Mouse (Mus musculus): ENCODE measurements around the gene Tyro3. TPM values are rescaled to one million over a fixed set of nuclear protein-coding genes. Genes with fewer than 3 reads are reported as not detected.

The Tyro3 gene
- polyA plus RNA-seq, 1 experiment from 2014 or later = 26.7 TPM

- Histone ChIP-seq H3K9ac (no peak overlapping the region), H3K4me3 (replicated peaks; ENCODE audit: low read length) (no peak overlapping the region), H3K27me3 (ENCODE audit: control insufficient read depth, insufficient read depth, low read length) (peaks cover 8% of the 10 kb centered on the region; the same call in 1 of the 2 replicates), H3K4me2 (replicated peaks) (no peak overlapping the region), H3K4me1 (replicated peaks; ENCODE audit: control insufficient read depth, insufficient read depth, low read length) (peaks cover 41% of the 10 kb centered on the region; the same call in 1 of the 2 replicates), H3K9me3 (ENCODE audit: control insufficient read depth, low read length) (no peaks in the 10 kb centered on the region), H3K36me3 (replicated peaks; ENCODE audit: control insufficient read depth, insufficient read depth) (0 out of 2 replicates have a peak, but pooled peaks cover 14% of the 10 kb centered on the region), H3K27ac (no peak overlapping the region)
- DNase-seq (ENCODE audit: low spot score) = no peak
- ATAC-seq (ENCODE audit: low FRiP score) = peak; percentile 46
- WGBS = 23% methylated on average over 10 of the region's 10 CpGs
Measured at GRCm38 (mm10) chr2:119802767-119803617, 5.5 kb downstream of the Tyro3 start.

GRCm38 (mm10) chr2:119803618-119804274 lies 6.2 kb downstream of the Tyro3 start:
- 0 out of 2 replicates have a peak, but pooled peaks cover 3% of the 10 kb centered on the region for H3K27me3 ChIP-seq (ENCODE audit: control insufficient read depth, insufficient read depth, low read length)
- ATAC-seq (ENCODE audit: low FRiP score) = no peak
- DNase-seq (ENCODE audit: low spot score) = no peak
- no peak overlapping the region for H3K4me2 ChIP-seq (replicated peaks)
- H3K9me3 ChIP-seq (ENCODE audit: control insufficient read depth, low read length) = no peaks in the 10 kb centered on the region
- 12% methylated on average over 6 of the region's 6 CpGs for WGBS
- peaks cover 41% of the 10 kb centered on the region; the same call in 1 of the 2 replicates for H3K4me1 ChIP-seq (replicated peaks; ENCODE audit: control insufficient read depth, insufficient read depth, low read length)
- no peak overlapping the region for H3K9ac ChIP-seq
- H3K36me3 ChIP-seq (replicated peaks; ENCODE audit: control insufficient read depth, insufficient read depth) = 0 out of 2 replicates have a peak, but pooled peaks cover 16% of the 10 kb centered on the region
- no peak overlapping the region for H3K4me3 ChIP-seq (replicated peaks; ENCODE audit: low read length)
- no peak overlapping the region for H3K27ac ChIP-seq

DNA sequence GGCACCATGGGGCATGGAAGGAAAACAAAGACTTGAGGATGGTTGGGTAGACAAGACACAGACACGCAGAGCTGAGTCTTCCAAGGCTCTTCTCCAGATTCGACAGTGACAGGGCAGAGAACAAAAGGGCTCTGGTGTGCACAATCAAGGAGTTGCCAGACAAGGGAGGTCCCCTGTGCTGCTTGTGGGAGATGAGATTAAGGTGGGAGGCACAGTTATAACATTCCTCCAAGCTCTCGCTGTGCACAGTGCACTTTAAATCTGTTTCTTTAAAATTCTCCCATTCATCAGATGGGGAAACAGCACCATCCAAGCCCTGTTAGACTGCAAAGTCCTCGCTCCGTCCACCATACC lies 6.7 kb downstream of the Tyro3 start:
- no peak for ATAC-seq (ENCODE audit: low FRiP score)
- Histone ChIP-seq H3K36me3 (replicated peaks; ENCODE audit: control insufficient read depth, insufficient read depth) (0 out of 2 replicates have a peak, but pooled peaks cover 16% of the 10 kb centered on the region), H3K27me3 (ENCODE audit: control insufficient read depth, insufficient read depth, low read length) (0 out of 2 replicates have a peak, but pooled peaks cover 3% of the 10 kb centered on the region), H3K4me1 (replicated peaks; ENCODE audit: control insufficient read depth, insufficient read depth, low read length) (peaks cover 41% of the 10 kb centered on the region; the same call in 1 of the 2 replicates), H3K9me3 (ENCODE audit: control insufficient read depth, low read length) (no peaks in the 10 kb centered on the region), H3K4me2 (replicated peaks) (no peak overlapping the region), H3K9ac (no peak overlapping the region), H3K27ac (no peak overlapping the region), H3K4me3 (replicated peaks; ENCODE audit: low read length) (no peak overlapping the region)
- WGBS = 30% methylated on average over 5 of the region's 5 CpGs
- no peak for DNase-seq (ENCODE audit: low spot score)

DNA sequence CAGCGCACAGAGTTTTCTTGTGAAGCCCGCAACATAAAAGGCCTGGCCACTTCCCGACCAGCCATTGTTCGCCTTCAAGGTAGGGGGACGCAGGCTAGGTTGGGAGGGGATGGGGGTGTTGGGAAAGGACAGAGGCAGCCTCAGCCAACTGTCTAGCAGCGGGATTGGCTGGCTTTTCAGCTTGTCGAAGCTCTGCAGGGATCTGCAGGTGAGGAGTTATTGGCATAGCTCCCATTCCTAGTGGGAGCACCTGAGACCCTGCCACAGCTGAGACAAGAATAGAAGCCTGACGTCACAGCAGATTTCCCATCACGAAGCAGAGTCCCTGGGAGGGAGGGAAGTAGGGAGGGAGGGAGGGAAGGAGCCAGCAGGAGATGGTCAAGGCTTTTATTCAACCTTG lies 7.2 kb downstream of the Tyro3 start:
- Histone ChIP-seq H3K27me3 (ENCODE audit: control insufficient read depth, insufficient read depth, low read length) (0 out of 2 replicates have a peak, but pooled peaks cover 3% of the 10 kb centered on the region), H3K4me3 (replicated peaks; ENCODE audit: low read length) (no peak overlapping the region), H3K4me2 (replicated peaks) (no peak overlapping the region), H3K9ac (no peak overlapping the region), H3K36me3 (replicated peaks; ENCODE audit: control insufficient read depth, insufficient read depth) (0 out of 2 replicates have a peak, but pooled peaks cover 16% of the 10 kb centered on the region), H3K4me1 (replicated peaks; ENCODE audit: control insufficient read depth, insufficient read depth, low read length) (peaks cover 41% of the 10 kb centered on the region; the same call in 1 of the 2 replicates), H3K27ac (no peak overlapping the region), H3K9me3 (ENCODE audit: control insufficient read depth, low read length) (no peaks in the 10 kb centered on the region)
- 19% methylated on average over 9 of the region's 9 CpGs for WGBS
- ATAC-seq (ENCODE audit: low FRiP score) = 0 out of 2 replicates have a peak, but pooled peaks have one; percentile 9
- no peak for DNase-seq (ENCODE audit: low spot score)

- Histone ChIP-seq H3K27ac (no peak overlapping the region), H3K36me3 (replicated peaks; ENCODE audit: control insufficient read depth, insufficient read depth) (0 out of 2 replicates have a peak, but pooled peaks cover 22% of the 10 kb centered on the region), H3K4me2 (replicated peaks) (no peak overlapping the region), H3K9me3 (ENCODE audit: control insufficient read depth, low read length) (no peaks in the 10 kb centered on the region), H3K27me3 (ENCODE audit: control insufficient read depth, insufficient read depth, low read length) (0 out of 2 replicates have a peak, but pooled peaks cover 3% of the 10 kb centered on the region), H3K4me1 (replicated peaks; ENCODE audit: control insufficient read depth, insufficient read depth, low read length) (peaks cover 35% of the 10 kb centered on the region; the same call in 1 of the 2 replicates), H3K9ac (no peak overlapping the region), H3K4me3 (replicated peaks; ENCODE audit: low read length) (no peak overlapping the region)
- 38% methylated on average over 8 of the region's 8 CpGs for WGBS
- DNase-seq (ENCODE audit: low spot score) = no peak
- ATAC-seq (ENCODE audit: low FRiP score) = no peak
Measured at GRCm38 (mm10) chr2:119805536-119805935, 8.0 kb downstream of the Tyro3 start.

DNA sequence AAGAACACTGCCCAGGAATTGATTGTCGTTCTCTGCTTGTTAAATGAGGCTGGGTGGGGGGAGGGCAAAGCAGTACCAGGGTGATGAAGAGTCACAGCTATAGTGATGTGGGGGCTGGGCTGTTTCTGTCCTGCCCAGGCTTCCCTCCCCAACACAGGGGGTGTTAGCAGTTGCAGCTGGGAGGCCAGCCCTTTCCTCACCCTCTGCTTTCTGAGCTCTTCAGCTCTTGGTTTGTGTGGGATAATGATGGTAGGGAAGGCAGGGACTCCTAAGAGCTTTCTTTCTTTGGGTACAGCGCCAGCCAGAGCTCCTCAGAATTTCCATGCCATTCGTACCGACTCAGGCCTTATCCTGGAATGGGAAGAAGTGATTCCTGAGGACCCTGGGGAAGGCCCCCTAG lies 10.9 kb downstream of the Tyro3 start:
- 27% methylated on average over 4 of the region's 4 CpGs for WGBS
- H3K4me2 ChIP-seq (replicated peaks) = no peak overlapping the region
- no peak overlapping the region for H3K9ac ChIP-seq
- no peaks in the 10 kb centered on the region for H3K27me3 ChIP-seq (ENCODE audit: control insufficient read depth, insufficient read depth, low read length)
- ATAC-seq (ENCODE audit: low FRiP score) (no peak), DNase-seq (ENCODE audit: low spot score) (no peak)
- H3K36me3 ChIP-seq (replicated peaks; ENCODE audit: control insufficient read depth, insufficient read depth) = peaks cover 31% of the 10 kb centered on the region
- no peak overlapping the region for H3K4me3 ChIP-seq (replicated peaks; ENCODE audit: low read length)
- no peak overlapping the region for H3K27ac ChIP-seq
- peaks cover 18% of the 10 kb centered on the region; the same call in 1 of the 2 replicates for H3K4me1 ChIP-seq (replicated peaks; ENCODE audit: control insufficient read depth, insufficient read depth, low read length)
- no peaks in the 10 kb centered on the region for H3K9me3 ChIP-seq (ENCODE audit: control insufficient read depth, low read length)

GRCm38 (mm10) chr2:119808881-119809280 lies 11.3 kb downstream of the Tyro3 start:
- H3K9me3 ChIP-seq (ENCODE audit: control insufficient read depth, low read length) = no peaks in the 10 kb centered on the region
- DNase-seq (ENCODE audit: low spot score) (no peak), ATAC-seq (ENCODE audit: low FRiP score) (no peak)
- WGBS = 36% methylated on average over 4 of the region's 4 CpGs
- H3K27me3 ChIP-seq (ENCODE audit: control insufficient read depth, insufficient read depth, low read length) = no peaks in the 10 kb centered on the region
- H3K27ac ChIP-seq = no peak overlapping the region
- H3K9ac ChIP-seq = no peak overlapping the region
- H3K4me1 ChIP-seq (replicated peaks; ENCODE audit: control insufficient read depth, insufficient read depth, low read length) = peaks cover 13% of the 10 kb centered on the region; the same call in 1 of the 2 replicates
- no peak overlapping the region for H3K4me2 ChIP-seq (replicated peaks)
- H3K36me3 ChIP-seq (replicated peaks; ENCODE audit: control insufficient read depth, insufficient read depth) = peaks cover 34% of the 10 kb centered on the region
- no peak overlapping the region for H3K4me3 ChIP-seq (replicated peaks; ENCODE audit: low read length)

DNA sequence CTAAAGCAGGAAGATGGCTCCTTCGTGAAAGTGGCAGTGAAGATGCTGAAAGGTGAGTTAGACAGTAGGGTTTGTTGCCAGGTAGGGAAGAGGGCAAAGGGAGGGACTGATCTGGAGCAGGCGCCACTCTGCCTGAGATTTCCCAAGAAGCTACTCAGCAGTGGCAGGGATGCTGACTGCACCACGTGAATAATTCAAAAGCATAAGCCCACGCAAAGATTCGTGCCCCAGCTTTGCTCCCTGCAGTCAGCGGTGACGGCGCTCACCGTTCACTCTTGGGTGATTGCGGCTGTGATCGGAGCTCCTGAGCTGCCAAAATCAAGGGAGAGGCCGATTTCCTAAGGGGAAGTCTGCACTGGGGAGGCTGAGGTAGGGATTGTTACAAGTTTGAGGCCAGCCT lies 13.4 kb downstream of the Tyro3 start:
- DNase-seq (ENCODE audit: low spot score) (no peak), ATAC-seq (ENCODE audit: low FRiP score) (no peak)
- WGBS = 74% methylated on average over 12 of the region's 12 CpGs
- Histone ChIP-seq H3K27ac (no peak overlapping the region), H3K9ac (no peak overlapping the region), H3K4me2 (replicated peaks) (no peak overlapping the region), H3K9me3 (ENCODE audit: control insufficient read depth, low read length) (no peaks in the 10 kb centered on the region), H3K4me3 (replicated peaks; ENCODE audit: low read length) (no peak overlapping the region), H3K27me3 (ENCODE audit: control insufficient read depth, insufficient read depth, low read length) (no peaks in the 10 kb centered on the region), H3K4me1 (replicated peaks; ENCODE audit: control insufficient read depth, insufficient read depth, low read length) (no peaks in the 10 kb centered on the region; the same call in 1 of the 2 replicates), H3K36me3 (replicated peaks; ENCODE audit: control insufficient read depth, insufficient read depth) (peaks cover 35% of the 10 kb centered on the region)

DNA sequence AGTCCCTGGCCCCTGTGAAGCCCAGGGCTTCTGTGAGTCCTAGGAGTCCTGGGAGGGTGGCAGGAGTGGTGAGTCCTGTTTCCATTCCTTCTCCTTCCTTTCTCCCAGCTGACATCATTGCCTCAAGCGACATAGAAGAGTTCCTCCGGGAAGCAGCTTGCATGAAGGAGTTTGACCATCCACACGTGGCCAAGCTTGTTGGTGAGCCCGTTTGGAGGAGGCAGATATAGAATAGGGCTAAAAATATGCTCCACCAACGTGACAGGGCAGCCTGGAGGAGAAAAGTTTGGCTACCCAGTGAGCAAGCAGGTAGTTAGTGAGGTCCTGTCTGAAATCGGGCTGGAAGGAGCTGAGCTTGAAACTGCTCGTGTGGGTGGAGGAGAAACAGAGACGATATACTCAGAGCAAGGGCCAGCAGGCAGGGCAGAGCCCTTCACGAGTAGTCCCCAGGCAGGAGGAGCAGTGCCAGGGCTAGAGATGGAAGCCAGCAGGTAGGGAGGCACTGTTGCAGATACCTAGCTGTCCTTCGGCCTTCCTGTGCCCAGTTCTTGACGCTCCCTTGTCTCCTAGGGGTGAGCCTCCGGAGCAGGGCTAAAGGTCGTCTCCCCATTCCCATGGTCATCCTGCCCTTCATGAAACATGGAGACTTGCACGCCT lies 14.1 kb downstream of the Tyro3 start:
- H3K4me2 ChIP-seq (replicated peaks) = no peak overlapping the region
- no peak for ATAC-seq (ENCODE audit: low FRiP score)
- peaks cover 29% of the 10 kb centered on the region for H3K36me3 ChIP-seq (replicated peaks; ENCODE audit: control insufficient read depth, insufficient read depth)
- no peaks in the 10 kb centered on the region; the same call in 1 of the 2 replicates for H3K4me1 ChIP-seq (replicated peaks; ENCODE audit: control insufficient read depth, insufficient read depth, low read length)
- H3K27ac ChIP-seq = no peak overlapping the region
- H3K9me3 ChIP-seq (ENCODE audit: control insufficient read depth, low read length) = no peaks in the 10 kb centered on the region
- WGBS = 90% methylated on average over 14 of the region's 14 CpGs
- no peak for DNase-seq (ENCODE audit: low spot score)
- no peak overlapping the region for H3K9ac ChIP-seq
- H3K27me3 ChIP-seq (ENCODE audit: control insufficient read depth, insufficient read depth, low read length) = no peaks in the 10 kb centered on the region
- no peak overlapping the region for H3K4me3 ChIP-seq (replicated peaks; ENCODE audit: low read length)

Measured in hindbrain, embryonic 14.5 days (tissue).